Mouse (Mus musculus) limb, embryonic 14.5 days (tissue): ENCODE data around the gene Ranbp1. TPM values are rescaled to one million over a fixed set of nuclear protein-coding genes. Genes with fewer than 3 reads are reported as not detected.

Experiments
- ATAC-seq: fragments of 200-750 bp; cut with Nextera tagmentation; 2 replicates; pipeline ENCODE4 v1.8.0; 2017; ENCODE audit warnings: low read depth, moderate number of reproducible peaks, moderate TSS enrichment; ENCODE audit not compliant: low FRiP score
- DNase-seq: peaks from one replicate; pipeline ENCODE4 v3.0.0-alpha.2; 2015; ENCODE audit warnings: low spot score
- H3K27ac ChIP-seq: fragments of 300-500 bp; sonication (generic); replicated peaks from 2 replicates; pipeline ENCODE4 v1.5.1; 2014; ENCODE audit warnings: low read depth, mild to moderate bottlenecking, low read length, moderate library complexity, mixed read lengths
- H3K27me3 ChIP-seq: fragments of 300-500 bp; sonication (generic); 2 replicates; pipeline ENCODE4 v1.6.1; 2014; ENCODE audit warnings: low read length, mixed read lengths; ENCODE audit not compliant: control insufficient read depth, insufficient read depth
- H3K36me3 ChIP-seq: fragments of 300-500 bp; sonication (generic); 2 replicates; pipeline ENCODE4 v1.6.1; 2014; ENCODE audit warnings: mild to moderate bottlenecking, low read length, moderate library complexity, mixed read lengths; ENCODE audit not compliant: control insufficient read depth, insufficient read depth
- H3K4me1 ChIP-seq: fragments of 300-500 bp; sonication (generic); 2 replicates; pipeline ENCODE4 v1.6.1; 2014; ENCODE audit warnings: antibody characterized with exemption, low read length, mixed read lengths; ENCODE audit not compliant: control insufficient read depth, insufficient read depth
- H3K4me2 ChIP-seq: fragments of 300-500 bp; sonication (generic); replicated peaks from 2 replicates; pipeline ENCODE4 v1.6.1; 2014; ENCODE audit warnings: low read depth, mild to moderate bottlenecking, low read length, moderate library complexity; ENCODE audit not compliant: severe bottlenecking
- H3K4me3 ChIP-seq: fragments of 300-500 bp; sonication (generic); replicated peaks from 2 replicates; pipeline ENCODE4 v1.5.1; 2014; ENCODE audit warnings: low read length
- H3K9ac ChIP-seq: fragments of 300-500 bp; sonication (generic); 2 replicates; pipeline ENCODE4 v1.6.1; 2014; ENCODE audit warnings: mild to moderate bottlenecking, low read depth, low read length, moderate library complexity; ENCODE audit not compliant: severe bottlenecking
- H3K9me3 ChIP-seq: fragments of 300-500 bp; sonication (generic); 2 replicates; pipeline ENCODE4 v1.6.1; 2016; ENCODE audit warnings: low read length; ENCODE audit not compliant: control insufficient read depth
- POLR2A ChIP-seq: fragments of 200-500 bp; IDR thresholded peaks from 2 replicates; pipeline ENCODE4 v1.8.0; 2012; ENCODE audit warnings: inconsistent platforms, mild to moderate bottlenecking, moderate library complexity, borderline replicate concordance; ENCODE audit not compliant: insufficient read depth, insufficient read length; ENCODE audit errors: extremely low read depth
- WGBS: fragments of 180-500 bp; shearing (Covaris S2); extraction: QIAGEN DNeasy Blood & Tissue Kit; methylation state at CpG from one replicate; pipeline ENCODE4 v1.1.7; 2014; 5-methylcytosine and 5-hydroxymethylcytosine counted together
- polyA plus RNA-seq, 2 experiments: library from polyadenylated mRNA; depleted of rRNA in 1 of 2; stranded (reverse) in 1 of 2; unstranded in 1 of 2; fragments of >200 nt; fragmentation: Nextera tagmentation in 1 of 2; extraction: Ambion mirVana in 1 of 2; gene quantifications; 2 replicates each; pipeline versions ENCODE4 v1.2.1 to v1.2.3; 2012 to 2014

Gene Ranbp1
- polyA plus RNA-seq, 2 experiments = 276 to 542 TPM

- Histone ChIP-seq H3K36me3 (peaks cover 65% of the 10 kb centered on the region), H3K27me3 (no peaks in the 10 kb centered on the region), H3K4me3 (peak overlapping the region; percentile 87; the same call in 1 of the 2 replicates), H3K9ac (peak overlapping the region; percentile 90), H3K27ac (no peak overlapping the region), H3K4me1 (peaks cover 28% of the 10 kb centered on the region), H3K4me2 (peak overlapping the region; percentile 85), H3K9me3 (no peaks in the 10 kb centered on the region)
- ATAC-seq (no peak), DNase-seq (no peak)
- no peak for TF ChIP-seq POLR2A
- WGBS = 66% methylated on average over 10 of the region's 10 CpGs
These were observed 2.6 kb upstream of the Ranbp1 start for GRCm38 (mm10) chr16:18250828-18251790.

- no peaks in the 10 kb centered on the region for H3K27me3 ChIP-seq
- no peak for DNase-seq
- H3K4me3 ChIP-seq = peak overlapping the region; percentile 87
- 63% methylated on average over 4 of the region's 4 CpGs for WGBS
- TF ChIP-seq POLR2A = no peak
- 0 out of 2 replicates have a peak overlapping the region, but pooled peaks have one; percentile 91 for H3K27ac ChIP-seq
- H3K9ac ChIP-seq = peak overlapping the region; percentile 90
- no peak for ATAC-seq
- peak overlapping the region; percentile 85 for H3K4me2 ChIP-seq
- H3K9me3 ChIP-seq = no peaks in the 10 kb centered on the region
- peaks cover 66% of the 10 kb centered on the region for H3K36me3 ChIP-seq
- H3K4me1 ChIP-seq = peaks cover 28% of the 10 kb centered on the region
These were observed 1.7 kb upstream of the Ranbp1 start for GRCm38 (mm10) chr16:18250231-18250630.

GRCm38 (mm10) chr16:18249364-18249967, 934 bp upstream of the Ranbp1 start:
- 7% methylated on average over 27 of the region's 27 CpGs for WGBS
- no peak for TF ChIP-seq POLR2A
- H3K4me2 ChIP-seq = peak overlapping the region; percentile 85
- H3K9me3 ChIP-seq = no peaks in the 10 kb centered on the region
- H3K9ac ChIP-seq = peak overlapping the region; percentile 90
- H3K36me3 ChIP-seq = peaks cover 67% of the 10 kb centered on the region
- ATAC-seq = 0 out of 2 replicates have a peak, but pooled peaks have one; percentile 3
- H3K4me3 ChIP-seq = peak overlapping the region; percentile 87
- peak overlapping the region; percentile 91 for H3K27ac ChIP-seq
- H3K27me3 ChIP-seq = no peaks in the 10 kb centered on the region
- H3K4me1 ChIP-seq = peaks cover 28% of the 10 kb centered on the region
- DNase-seq = peak; percentile 22

GRCm38 (mm10) chr16:18247521-18248399, 772 bp downstream of the Ranbp1 start:
- H3K4me2 ChIP-seq = peak overlapping the region; percentile 85
- ATAC-seq = no peak
- H3K4me1 ChIP-seq = peaks cover 28% of the 10 kb centered on the region
- peak overlapping the region; percentile 87 for H3K4me3 ChIP-seq
- H3K36me3 ChIP-seq = peaks cover 67% of the 10 kb centered on the region
- H3K27ac ChIP-seq = peak overlapping the region; percentile 91
- H3K9ac ChIP-seq = peak overlapping the region; percentile 93
- TF ChIP-seq POLR2A = no peak
- H3K9me3 ChIP-seq = no peaks in the 10 kb centered on the region
- WGBS = 1% methylated on average over 33 of the region's 33 CpGs
- H3K27me3 ChIP-seq = no peaks in the 10 kb centered on the region
- DNase-seq = no peak
